10 mouse cellular contexts compared by ENCODE assay signal in genomic region chr13:89738275-89738674, GRCm38 (mm10). TPM values are rescaled to one million over a fixed set of nuclear protein-coding genes. Genes with fewer than 3 reads are reported as not detected.
A peak's percentile ranks its signal among the peaks of the same experiment; 100 is the strongest.
DNase-seq lines count a peak whose midpoint lies in the region; ATAC-seq lines count a peak whose summit lies in the region.
"Had no signal": no experiment of that assay in that cellular context is flagged by ENCODE, and none has a peak within 500 bp of the region (broad histone marks: within the 10 kb centered on the region; RNA-seq: fewer than 3 reads in every experiment).

No protein-coding gene starts in this region.

- H3K4me1 ChIP-seq in kidney, embryonic 14.5 days (ENCODE audit: control insufficient read depth, insufficient read depth, low read length), result peaks cover 6% of the 10 kb centered on the region; the same call in 1 of the 2 replicates
- peaks cover 31% of the 10 kb centered on the region for H3K4me1 ChIP-seq in embryonic facial prominence, embryonic 10.5 days
- H3K4me1 ChIP-seq in heart, embryonic 15.5 days (replicated peaks), result peaks cover 33% of the 10 kb centered on the region
- H3K4me1 ChIP-seq in limb, embryonic 15.5 days, result peaks cover 16% of the 10 kb centered on the region

- no peaks in the 10 kb centered on the region for H3K9me3 ChIP-seq in kidney, embryonic 14.5 days (ENCODE audit: control insufficient read depth, low read length)
- H3K9me3 ChIP-seq in embryonic facial prominence, embryonic 10.5 days, result no peaks in the 10 kb centered on the region
- H3K9me3 ChIP-seq in heart, embryonic 15.5 days (replicated peaks), result no peaks in the 10 kb centered on the region
- H3K9me3 ChIP-seq in limb, embryonic 15.5 days, result no peaks in the 10 kb centered on the region

- H3K27ac ChIP-seq in kidney, embryonic 14.5 days (ENCODE audit: low read depth, low read length), result no peak overlapping the region
- no peak overlapping the region for H3K27ac ChIP-seq in embryonic facial prominence, embryonic 10.5 days (replicated peaks)
- peak overlapping the region; percentile 96 for H3K27ac ChIP-seq in heart, embryonic 15.5 days
- no peak overlapping the region for H3K27ac ChIP-seq in limb, embryonic 15.5 days

- ATAC-seq in kidney, embryonic 14.5 days (ENCODE audit: low FRiP score, low TSS enrichment), result no peak
- no peak for ATAC-seq in heart, embryonic 15.5 days (replicated peaks; ENCODE audit: insufficient number of reproducible peaks, insufficient read depth, low FRiP score, low read depth)
- ATAC-seq in limb, embryonic 15.5 days (ENCODE audit: insufficient number of reproducible peaks, low FRiP score, low TSS enrichment, low read depth), result no peak

- intact Hi-C loops in left cerebral cortex, postnatal 4 days (cut with DNase I), result loop anchor here (5.0 kb wide), 1 partner anchor 1104 kb away; no protein-coding TSS in a partner anchor

- H3K36me3 ChIP-seq in kidney, embryonic 14.5 days (ENCODE audit: control insufficient read depth, insufficient read depth, low read length), result no peaks in the 10 kb centered on the region
- peaks cover 16% of the 10 kb centered on the region for H3K36me3 ChIP-seq in embryonic facial prominence, embryonic 10.5 days (replicated peaks)
- H3K36me3 ChIP-seq in heart, embryonic 15.5 days, result no peaks in the 10 kb centered on the region
- no peaks in the 10 kb centered on the region; the same call in 1 of the 2 replicates for H3K36me3 ChIP-seq in limb, embryonic 15.5 days

- no peaks in the 10 kb centered on the region for H3K27me3 ChIP-seq in kidney, embryonic 14.5 days (ENCODE audit: control insufficient read depth, insufficient read depth, low read length)
- H3K27me3 ChIP-seq in embryonic facial prominence, embryonic 10.5 days (replicated peaks; ENCODE audit: low read depth, poor library complexity, severe bottlenecking), result no peaks in the 10 kb centered on the region
- H3K27me3 ChIP-seq in heart, embryonic 15.5 days, result no peaks in the 10 kb centered on the region
- no peaks in the 10 kb centered on the region for H3K27me3 ChIP-seq in limb, embryonic 15.5 days

- WGBS in kidney, embryonic 14.5 days, result 34% methylated on average over 2 of the region's 2 CpGs
- WGBS in embryonic facial prominence, embryonic 10.5 days, result 43% methylated on average over 2 of the region's 2 CpGs
- 51% methylated on average over 2 of the region's 2 CpGs for WGBS in heart, embryonic 15.5 days
- 48% methylated on average over 2 of the region's 2 CpGs for WGBS in limb, embryonic 15.5 days

- no peak for DNase-seq in kidney, postnatal 14 days
- no peak for DNase-seq in embryonic facial prominence, embryonic 10.5 days (ENCODE audit: low spot score)
- DNase-seq in left cerebral cortex, postnatal 4 days, result no peak
- no peak for DNase-seq in ovary, adult 18-20 months (ENCODE audit: low spot score)
- DNase-seq in left cerebral cortex, adult 8-10 months (ENCODE audit: low spot score in 2 of 2), result no peak
- DNase-seq: cerebellum, adult 11-12 months; kidney, adult 18-20 months had no signal

- H3K4me3 ChIP-seq in kidney, embryonic 14.5 days (ENCODE audit: low read length), result peak overlapping the region; percentile 70; the same call in 1 of the 2 replicates
- peak overlapping the region; percentile 80 for H3K4me3 ChIP-seq in embryonic facial prominence, embryonic 10.5 days
- no peak overlapping the region for H3K4me3 ChIP-seq in heart, embryonic 15.5 days
- peak overlapping the region; percentile 64; the same call in 1 of the 2 replicates for H3K4me3 ChIP-seq in limb, embryonic 15.5 days

- no peak overlapping the region for H3K9ac ChIP-seq in kidney, embryonic 14.5 days (ENCODE audit: low read depth, low read length)
- H3K9ac ChIP-seq in heart, embryonic 15.5 days, result no peak overlapping the region
- no peak overlapping the region for H3K9ac ChIP-seq in limb, embryonic 15.5 days

- H3K4me2 ChIP-seq in kidney, embryonic 14.5 days (replicated peaks; ENCODE audit: low read depth, low read length), result peak overlapping the region; percentile 75; the same call in 1 of the 2 replicates
- peak overlapping the region; percentile 93 for H3K4me2 ChIP-seq in heart, embryonic 15.5 days
- 0 out of 2 replicates have a peak overlapping the region, but pooled peaks have one; percentile 71 for H3K4me2 ChIP-seq in limb, embryonic 15.5 days

RNA-seq across cellular contexts. Expression of gene Vcan, which starts 4.0 kb away (rescaled TPM):
- 121 and 124 TPM in 2 replicates for polyA plus RNA-seq in kidney, embryonic 14.5 days (2014; fragmentation: Nextera tagmentation; extraction: Ambion mirVana)
- 62.9 and 69.5 TPM in 2 replicates for polyA plus RNA-seq in embryonic facial prominence, embryonic 10.5 days (2016; fragmentation: Nextera tagmentation; extraction: Ambion mirVana)
- 49.3 and 49.4 TPM in 2 replicates for polyA plus RNA-seq in heart, embryonic 15.5 days (2015; fragmentation: Nextera tagmentation; extraction: Ambion mirVana)
- polyA plus RNA-seq in limb, embryonic 15.5 days (2015; fragmentation: Nextera tagmentation; extraction: Ambion mirVana), result 78.3 and 94.6 TPM in 2 replicates
- total RNA-seq in left cerebral cortex, postnatal 4 days (2021), result 100 to 1,000 TPM; 125 to 154 TPM
- total RNA-seq in left cerebral cortex, adult 8-10 months (2022), result 10 to 100 TPM; 13.6 to 16.1 (median 14.6) TPM
